Mouse (Mus musculus): ENCODE results near the gene Olfr56. TPM values are rescaled to one million over a fixed set of nuclear protein-coding genes. Genes with fewer than 3 reads are reported as not detected.
"Not testable (repeated sequence)": the region's sequence is repeated elsewhere in the genome, so short reads cannot be mapped to it uniquely, and the experiment has no call there.

The Olfr56 gene
- polyA plus RNA-seq, 1 experiment from 2014 or later: 0.08 TPM

DNA sequence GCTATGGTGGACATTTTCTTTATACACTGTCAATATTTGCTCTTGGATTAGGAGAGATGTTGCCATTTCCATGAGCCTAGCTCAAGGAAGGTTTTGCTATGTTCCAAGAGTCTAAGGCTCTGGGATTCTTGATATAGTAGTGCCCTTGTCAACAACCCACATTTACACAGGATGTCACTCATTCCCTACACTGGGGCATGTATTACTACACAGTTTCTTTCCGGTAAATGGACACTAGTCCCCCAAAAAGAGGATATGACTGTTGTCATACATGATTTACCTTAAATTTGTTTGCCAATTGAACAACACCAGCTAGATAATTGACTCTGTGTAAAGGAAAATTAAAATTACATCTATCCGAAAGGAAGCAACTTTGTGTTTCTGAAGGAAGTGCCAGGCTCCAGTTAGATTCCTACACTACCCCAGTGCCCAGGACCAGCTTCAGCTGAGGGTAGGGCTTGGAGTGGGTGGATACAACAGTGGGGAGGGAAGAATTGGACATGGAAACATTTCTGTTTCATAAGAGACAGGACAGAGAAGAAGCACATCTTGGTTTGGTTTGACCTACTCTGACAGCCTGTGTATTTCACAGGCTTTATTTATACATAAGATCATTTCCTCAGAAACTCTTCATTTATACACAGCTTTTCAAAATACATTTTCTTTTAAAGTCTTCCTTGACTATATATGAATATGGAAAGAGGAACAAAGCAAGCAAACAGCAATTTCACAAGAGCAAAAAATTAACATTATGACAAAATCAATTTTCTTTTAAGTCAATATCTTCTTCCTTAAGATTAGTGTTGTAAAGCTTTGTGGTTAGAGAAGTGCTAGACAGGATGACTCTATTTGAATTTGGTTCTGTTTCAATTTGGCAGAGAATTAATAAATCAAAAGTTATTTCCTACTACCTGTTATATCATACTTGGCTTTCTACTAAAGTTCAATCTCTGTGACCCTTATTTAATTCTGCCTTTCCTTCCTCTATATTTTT is 178.4 kb downstream of the Olfr56 start:
- 77% methylated on average over 2 of the region's 2 CpGs for WGBS
- ATAC-seq (no peak), DNase-seq (ENCODE audit: low spot score) (no peak)
- H3K27ac ChIP-seq (ENCODE audit: low read length): no peak overlapping the region
- H3K9me3 ChIP-seq (ENCODE audit: low read length): no peaks in the 10 kb centered on the region
- H3K27me3 ChIP-seq (replicated peaks; ENCODE audit: insufficient read depth, low read length): no peaks in the 10 kb centered on the region
- H3K4me1 ChIP-seq (ENCODE audit: insufficient read depth, low read depth, low read length): no peaks in the 10 kb centered on the region
- H3K4me2 ChIP-seq (replicated peaks; ENCODE audit: low read depth, low read length): no peak overlapping the region
- no peaks in the 10 kb centered on the region for H3K36me3 ChIP-seq (ENCODE audit: insufficient read depth, low read length)
- TF ChIP-seq CTCF (IDR thresholded peaks at IDR 0.05) (no peak), EP300 (IDR thresholded peaks at IDR 0.05) (no peak)
- H3K9ac ChIP-seq (replicated peaks; ENCODE audit: low read depth): no peak overlapping the region
- no peak overlapping the region for H3K4me3 ChIP-seq (ENCODE audit: low read depth, low read length)

DNA sequence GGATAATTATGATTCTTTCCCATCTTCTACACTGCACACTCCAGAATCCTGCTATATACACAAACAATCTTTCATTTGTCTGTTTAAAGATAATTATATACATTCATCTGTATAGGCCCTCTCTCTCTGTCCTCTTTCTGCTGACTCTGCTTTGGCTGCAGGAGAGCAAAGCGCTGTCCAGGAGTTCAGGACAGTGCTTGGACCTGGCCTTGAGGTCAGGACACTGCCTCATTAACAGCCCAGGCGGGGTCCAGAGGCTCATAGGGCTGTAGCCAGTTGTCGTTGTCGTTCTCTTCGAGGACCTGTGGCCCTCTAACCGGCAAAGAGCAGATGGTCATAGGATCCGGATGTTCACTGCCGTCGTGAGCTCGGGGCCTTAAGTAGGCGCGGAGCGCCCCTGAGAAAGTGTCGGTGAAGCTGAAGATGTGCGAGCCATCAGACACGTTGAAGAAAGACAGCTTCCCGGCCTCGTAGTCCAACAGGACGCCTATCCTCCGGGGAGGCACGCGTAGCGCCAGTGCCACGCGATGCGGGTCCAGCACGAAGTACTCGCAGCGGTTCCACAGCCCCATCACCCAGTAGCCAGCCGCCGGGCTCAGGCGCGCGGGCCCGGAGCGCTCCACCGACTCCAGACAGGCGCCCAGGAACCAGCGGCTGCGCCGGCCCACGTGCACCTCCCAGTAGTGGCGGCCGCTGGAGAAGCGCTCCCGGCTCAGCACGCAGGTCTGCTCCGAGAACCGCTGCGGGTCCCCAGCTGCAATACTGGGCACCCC is 190.3 kb downstream of the Olfr56 start:
- Histone ChIP-seq H3K4me3 (ENCODE audit: low read depth, low read length) (0 out of 2 replicates have a peak overlapping the region, but pooled peaks have one; percentile 3), H3K27me3 (replicated peaks; ENCODE audit: insufficient read depth, low read length) (peaks cover 9% of the 10 kb centered on the region; the same call in 1 of the 2 replicates), H3K27ac (ENCODE audit: low read length) (no peak overlapping the region), H3K4me1 (ENCODE audit: insufficient read depth, low read depth, low read length) (no peaks in the 10 kb centered on the region), H3K9me3 (ENCODE audit: low read length) (peaks cover 3% of the 10 kb centered on the region; the same call in 1 of the 2 replicates), H3K36me3 (ENCODE audit: insufficient read depth, low read length) (no peaks in the 10 kb centered on the region), H3K4me2 (replicated peaks; ENCODE audit: low read depth, low read length) (peak overlapping the region; percentile 45), H3K9ac (replicated peaks; ENCODE audit: low read depth) (no peak overlapping the region)
- ATAC-seq: no peak
- TF ChIP-seq CTCF (IDR thresholded peaks at IDR 0.05): no peak
- no peak for TF ChIP-seq EP300 (IDR thresholded peaks at IDR 0.05)
- WGBS: 6% methylated on average over 50 of the region's 50 CpGs
- DNase-seq (ENCODE audit: low spot score): no peak

DNA sequence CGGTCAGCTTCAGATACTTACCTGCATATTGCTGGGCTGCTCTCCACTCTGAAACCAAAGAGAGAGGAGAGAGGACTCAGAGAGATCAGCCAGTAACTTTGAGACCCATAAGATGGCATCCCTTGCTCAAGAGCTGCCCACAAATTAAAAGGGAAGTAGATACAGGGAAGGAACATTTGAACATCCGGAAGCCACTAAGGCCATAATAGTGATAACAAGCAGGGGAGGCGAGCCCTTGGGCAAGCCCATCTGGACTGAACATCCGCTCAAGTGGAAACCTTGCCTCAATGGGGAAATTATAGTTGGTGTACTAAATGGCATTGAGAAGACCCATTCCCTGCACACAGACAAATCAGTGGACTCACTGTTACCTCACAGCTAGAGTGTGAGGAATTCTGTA is 191.9 kb downstream of the Olfr56 start:
- no peak overlapping the region for H3K9ac ChIP-seq (replicated peaks; ENCODE audit: low read depth)
- peaks cover 3% of the 10 kb centered on the region; the same call in 1 of the 2 replicates for H3K9me3 ChIP-seq (ENCODE audit: low read length)
- ATAC-seq (no peak), DNase-seq (ENCODE audit: low spot score) (no peak)
- H3K27ac ChIP-seq (ENCODE audit: low read length): no peak overlapping the region
- TF ChIP-seq EP300 (IDR thresholded peaks at IDR 0.05): no peak
- no peak for TF ChIP-seq CTCF (IDR thresholded peaks at IDR 0.05)
- no peak overlapping the region for H3K4me2 ChIP-seq (replicated peaks; ENCODE audit: low read depth, low read length)
- 90% methylated on average over 4 of the region's 4 CpGs for WGBS
- no peak overlapping the region for H3K4me3 ChIP-seq (ENCODE audit: low read depth, low read length)
- peaks cover 9% of the 10 kb centered on the region; the same call in 1 of the 2 replicates for H3K27me3 ChIP-seq (replicated peaks; ENCODE audit: insufficient read depth, low read length)
- no peaks in the 10 kb centered on the region for H3K4me1 ChIP-seq (ENCODE audit: insufficient read depth, low read depth, low read length)
- H3K36me3 ChIP-seq (ENCODE audit: insufficient read depth, low read length): no peaks in the 10 kb centered on the region

DNA sequence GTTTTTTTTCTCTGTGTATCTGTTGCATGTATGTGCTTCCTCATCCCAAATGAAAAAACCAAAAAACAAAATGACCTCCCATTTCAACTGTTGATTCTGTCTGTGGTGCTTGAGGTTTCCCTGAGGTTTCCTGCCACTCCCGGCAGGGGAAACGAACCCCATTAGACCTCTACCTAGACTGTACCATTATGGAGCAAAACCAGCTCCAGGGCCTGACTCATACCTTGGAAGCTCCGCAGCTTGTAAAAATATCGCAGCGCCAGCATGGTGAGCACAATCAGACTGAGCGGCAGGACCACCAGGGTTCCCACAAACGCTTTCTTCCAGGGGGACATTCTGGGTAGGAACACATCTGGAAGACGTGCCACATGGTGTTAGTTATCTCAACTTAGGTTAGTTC is 196.7 kb downstream of the Olfr56 start:
- Histone ChIP-seq H3K9ac (replicated peaks; ENCODE audit: low read depth) (no peak overlapping the region), H3K4me2 (replicated peaks; ENCODE audit: low read depth, low read length) (no peak overlapping the region), H3K27ac (ENCODE audit: low read length) (no peak overlapping the region), H3K4me1 (ENCODE audit: insufficient read depth, low read depth, low read length) (no peaks in the 10 kb centered on the region), H3K4me3 (ENCODE audit: low read depth, low read length) (no peak overlapping the region), H3K9me3 (ENCODE audit: low read length) (no peaks in the 10 kb centered on the region), H3K36me3 (ENCODE audit: insufficient read depth, low read length) (no peaks in the 10 kb centered on the region), H3K27me3 (replicated peaks; ENCODE audit: insufficient read depth, low read length) (no peaks in the 10 kb centered on the region)
- DNase-seq (ENCODE audit: low spot score) (no peak), ATAC-seq (no peak)
- no peak for TF ChIP-seq CTCF (IDR thresholded peaks at IDR 0.05)
- no peak for TF ChIP-seq EP300 (IDR thresholded peaks at IDR 0.05)
- 83% methylated on average over 8 of the region's 8 CpGs for WGBS

DNA sequence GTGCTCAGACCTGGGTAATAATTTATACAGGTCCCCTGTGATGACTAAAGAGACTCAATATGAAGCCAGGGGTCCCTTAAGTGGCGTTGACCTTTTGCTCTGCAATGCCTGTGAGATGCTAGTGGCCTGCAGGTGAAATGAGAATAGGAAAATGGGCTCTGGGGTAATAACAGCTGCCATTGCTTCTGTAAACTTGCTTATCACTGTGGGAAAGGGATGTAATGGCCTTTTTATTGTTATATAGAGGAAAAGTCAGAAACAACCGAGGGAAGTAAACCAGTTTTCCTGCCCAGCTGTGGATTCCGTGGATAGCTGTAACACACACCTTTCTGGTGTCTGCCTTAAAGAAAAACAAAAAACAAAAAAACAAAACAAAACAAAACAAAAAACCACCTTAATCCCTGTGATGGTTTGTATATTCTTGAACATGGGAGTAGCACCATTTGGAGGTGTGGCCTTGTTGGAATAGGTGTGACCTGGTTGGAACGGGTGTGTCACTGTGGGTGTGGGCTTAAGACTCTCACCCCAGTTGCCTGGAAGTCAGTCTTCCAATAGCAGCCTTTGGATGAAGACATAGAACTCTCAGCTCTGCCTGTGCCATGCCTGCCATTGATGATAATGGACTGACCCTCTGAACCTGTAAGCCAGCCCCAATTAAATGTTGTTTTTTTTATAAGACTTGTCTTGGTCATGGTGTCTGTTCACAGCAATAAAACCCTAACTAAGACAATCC is 197.5 kb downstream of the Olfr56 start:
- not testable (repeated sequence) for H3K4me2 ChIP-seq (replicated peaks; ENCODE audit: low read depth, low read length); H3K9ac ChIP-seq (replicated peaks; ENCODE audit: low read depth); H3K4me3 ChIP-seq (ENCODE audit: low read depth, low read length); H3K36me3 ChIP-seq (ENCODE audit: insufficient read depth, low read length); H3K27ac ChIP-seq (ENCODE audit: low read length); H3K27me3 ChIP-seq (replicated peaks; ENCODE audit: insufficient read depth, low read length); ATAC-seq; DNase-seq (ENCODE audit: low spot score); H3K9me3 ChIP-seq (ENCODE audit: low read length); H3K4me1 ChIP-seq (ENCODE audit: insufficient read depth, low read depth, low read length)
- 76% methylated on average over 4 of the region's 4 CpGs for WGBS

DNA sequence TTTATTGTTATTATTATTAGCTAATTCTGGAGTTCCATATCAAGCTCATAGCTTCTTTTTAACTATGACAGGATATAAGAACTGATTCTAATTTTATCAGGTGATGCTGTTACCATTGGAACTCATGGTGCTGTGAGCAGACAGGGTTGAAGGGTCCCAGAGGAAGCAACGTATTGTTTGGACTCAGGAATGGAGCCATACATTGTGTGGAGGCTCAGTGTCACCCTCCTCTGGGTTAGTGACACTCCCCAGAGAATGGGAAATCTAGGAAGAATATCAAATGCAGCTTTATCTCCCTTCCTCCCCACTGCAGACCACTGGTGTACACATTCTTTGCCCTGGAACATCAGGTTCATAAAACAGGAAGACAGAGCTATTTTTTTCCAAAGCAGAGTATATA is 204.5 kb downstream of the Olfr56 start:
- TF ChIP-seq CTCF (IDR thresholded peaks at IDR 0.05) (no peak), EP300 (IDR thresholded peaks at IDR 0.05) (no peak)
- Histone ChIP-seq H3K4me1 (ENCODE audit: insufficient read depth, low read depth, low read length) (no peaks in the 10 kb centered on the region), H3K9ac (replicated peaks; ENCODE audit: low read depth) (no peak overlapping the region), H3K27ac (ENCODE audit: low read length) (no peak overlapping the region), H3K4me3 (ENCODE audit: low read depth, low read length) (no peak overlapping the region), H3K9me3 (ENCODE audit: low read length) (no peaks in the 10 kb centered on the region), H3K4me2 (replicated peaks; ENCODE audit: low read depth, low read length) (no peak overlapping the region), H3K36me3 (ENCODE audit: insufficient read depth, low read length) (no peaks in the 10 kb centered on the region; the same call in 1 of the 2 replicates), H3K27me3 (replicated peaks; ENCODE audit: insufficient read depth, low read length) (no peaks in the 10 kb centered on the region)
- no peak for ATAC-seq
- 34% methylated on average over 1 of the region's 1 CpGs for WGBS
- no peak for DNase-seq (ENCODE audit: low spot score)

Other genes starting within 250 kb of the Olfr56 start
- gene Rack1, start 178.6 kb upstream of the Olfr56 start, polyA plus RNA-seq (2015; fragmentation: Nextera tagmentation; extraction: Ambion mirVana): 404 and 434 TPM in 2 replicates
- gene Trim41, start 161.5 kb upstream of the Olfr56 start, polyA plus RNA-seq (2015; fragmentation: Nextera tagmentation; extraction: Ambion mirVana): 4.3 and 5.1 TPM in 2 replicates
- gene Trim7, start 152.7 kb upstream of the Olfr56 start, polyA plus RNA-seq (2015; fragmentation: Nextera tagmentation; extraction: Ambion mirVana): 1.2 and 1.6 TPM in 2 replicates
- gene Gm12184, start 152.2 kb upstream of the Olfr56 start, polyA plus RNA-seq (2015; fragmentation: Nextera tagmentation; extraction: Ambion mirVana): 4.4 and 5.5 TPM in 2 replicates
- gene Irgm1, start 107.2 kb upstream of the Olfr56 start, polyA plus RNA-seq (2015; fragmentation: Nextera tagmentation; extraction: Ambion mirVana): 20.2 and 26.4 TPM in 2 replicates
- gene Gm5431, start 76.7 kb upstream of the Olfr56 start, polyA plus RNA-seq (2015; fragmentation: Nextera tagmentation; extraction: Ambion mirVana): 0.37 and 0.57 TPM in 2 replicates
- gene Psme2b, start 32.7 kb upstream of the Olfr56 start, polyA plus RNA-seq (2015; fragmentation: Nextera tagmentation; extraction: Ambion mirVana): 5.0 and 7.2 TPM in 2 replicates
- gene 9930111J21Rik1, start 509 bp downstream of the Olfr56 start, polyA plus RNA-seq (2015; fragmentation: Nextera tagmentation; extraction: Ambion mirVana): 1.6 and 3.1 TPM in 2 replicates
- 0.17 and 0.20 TPM in 2 replicates for gene Gm12185, start 13.3 kb downstream of the Olfr56 start, polyA plus RNA-seq (2015; fragmentation: Nextera tagmentation; extraction: Ambion mirVana)
- gene Tgtp1, start 15.3 kb downstream of the Olfr56 start, polyA plus RNA-seq (2015; fragmentation: Nextera tagmentation; extraction: Ambion mirVana): 3.2 and 9.1 TPM in 2 replicates
- gene 9930111J21Rik2, start 72.4 kb downstream of the Olfr56 start, polyA plus RNA-seq (2015; fragmentation: Nextera tagmentation; extraction: Ambion mirVana): 1.8 and 3.0 TPM in 2 replicates
- 4.7 and 4.9 TPM in 2 replicates for gene Tgtp2, start 85.3 kb downstream of the Olfr56 start, polyA plus RNA-seq (2015; fragmentation: Nextera tagmentation; extraction: Ambion mirVana)
- 11.7 and 13.1 TPM in 2 replicates for gene Ifi47, start 97.7 kb downstream of the Olfr56 start, polyA plus RNA-seq (2015; fragmentation: Nextera tagmentation; extraction: Ambion mirVana)
- gene Olfr1396, start 136.0 kb downstream of the Olfr56 start, polyA plus RNA-seq (2015; fragmentation: Nextera tagmentation; extraction: Ambion mirVana): not detected in 2 replicates
- not detected in 2 replicates for gene Olfr1395, start 163.4 kb downstream of the Olfr56 start, polyA plus RNA-seq (2015; fragmentation: Nextera tagmentation; extraction: Ambion mirVana)
- gene Olfr1394, start 175.5 kb downstream of the Olfr56 start, polyA plus RNA-seq (2015; fragmentation: Nextera tagmentation; extraction: Ambion mirVana): not detected in 2 replicates
- 0.56 and 0.82 TPM in 2 replicates for gene Btnl9, start 208.3 kb downstream of the Olfr56 start, polyA plus RNA-seq (2015; fragmentation: Nextera tagmentation; extraction: Ambion mirVana)
- 19.6 and 21.5 TPM in 2 replicates for gene Zfp62, start 224.4 kb downstream of the Olfr56 start, polyA plus RNA-seq (2015; fragmentation: Nextera tagmentation; extraction: Ambion mirVana)

All from lung, postnatal 0 days (tissue).